Mouse (Mus musculus) kidney, postnatal 36 days (tissue): ENCODE data around the gene Nup43.
"Not testable (repeated sequence)": the region's sequence is repeated elsewhere in the genome, so short reads cannot be mapped to it uniquely, and the experiment has no call there.

Source experiments
- DNase-seq, 2 experiments: peaks; one replicate each; pipeline ENCODE4 v3.0.0; 2021 to 2022; ENCODE audit warnings: mixed read lengths in 2 of 2

The Nup43 gene

DNA sequence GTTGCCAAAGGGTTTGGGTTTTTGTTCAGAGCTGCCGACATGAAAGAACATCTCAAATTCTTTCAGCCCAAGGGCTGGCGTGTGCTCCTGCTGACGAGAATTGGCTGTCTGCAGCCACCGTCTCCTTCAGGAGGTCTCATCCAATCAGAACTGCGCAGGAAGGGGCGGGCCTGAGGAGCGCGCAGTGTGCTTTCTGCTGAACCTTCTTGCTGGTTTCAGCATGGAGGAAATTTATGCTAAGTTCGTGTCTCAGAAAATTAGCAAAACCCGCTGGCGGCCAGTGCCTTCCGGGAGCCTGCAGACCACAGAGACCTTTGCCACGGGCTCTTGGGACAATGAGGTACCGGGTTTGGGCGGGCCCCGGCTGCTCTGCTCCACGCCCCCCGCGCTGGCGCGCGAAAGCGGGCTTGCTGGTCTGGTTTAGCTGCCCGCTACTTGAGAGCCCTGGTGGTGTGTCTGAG, at the start of gene Nup43:
Gene Nup43 (plus strand): TSS at position 162 of the 461 bp plus-strand sequence.
- peak; percentile 94 to 96 for DNase-seq

- DNase-seq, result not testable (repeated sequence)
Measured at GRCm38 (mm10) chr10:7617556-7617955, 49.7 kb upstream of the Nup43 start.

- DNase-seq, result no peak
Measured at GRCm38 (mm10) chr10:7619821-7620241, 47.5 kb upstream of the Nup43 start.

DNA sequence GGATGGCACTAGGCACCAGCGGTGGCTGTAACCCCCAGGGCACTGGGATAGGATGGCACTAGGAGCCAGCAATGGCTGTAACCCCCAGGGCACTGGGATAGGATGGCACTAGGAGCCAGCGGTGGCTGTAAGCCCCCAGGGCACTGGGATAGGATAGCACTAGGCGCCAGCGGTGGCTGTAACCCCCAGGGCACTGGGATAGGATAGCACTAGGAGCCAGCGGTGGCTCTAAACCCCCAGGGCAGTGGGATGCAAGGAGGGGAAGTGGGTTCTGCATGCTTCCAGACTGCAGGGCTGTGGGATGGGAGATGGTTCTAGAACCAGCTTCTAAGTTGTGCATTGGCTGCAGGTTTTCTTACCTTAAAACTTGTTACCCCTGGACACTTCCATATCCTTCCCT, 46.6 kb upstream of the Nup43 start:
- no peak for DNase-seq

DNA sequence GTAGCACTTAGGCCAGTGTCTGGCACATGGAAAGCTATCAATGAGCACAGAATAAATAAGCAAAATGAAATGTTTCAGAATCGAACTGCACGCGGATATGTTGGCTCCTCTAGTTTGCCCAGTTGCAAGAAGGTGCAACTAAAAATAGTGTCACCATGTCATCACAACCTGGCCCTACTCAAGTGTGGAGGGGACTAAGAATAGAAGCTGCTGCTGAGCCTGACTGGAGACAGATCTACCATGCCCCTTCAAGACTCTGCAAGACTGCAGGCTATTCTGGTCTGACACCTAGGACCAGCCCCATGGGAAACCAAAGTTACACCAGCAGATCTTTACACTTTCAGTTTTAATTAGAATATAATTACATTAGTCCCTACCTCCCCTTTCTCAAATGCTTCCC, 44.9 kb upstream of the Nup43 start:
- DNase-seq, result no peak

DNA sequence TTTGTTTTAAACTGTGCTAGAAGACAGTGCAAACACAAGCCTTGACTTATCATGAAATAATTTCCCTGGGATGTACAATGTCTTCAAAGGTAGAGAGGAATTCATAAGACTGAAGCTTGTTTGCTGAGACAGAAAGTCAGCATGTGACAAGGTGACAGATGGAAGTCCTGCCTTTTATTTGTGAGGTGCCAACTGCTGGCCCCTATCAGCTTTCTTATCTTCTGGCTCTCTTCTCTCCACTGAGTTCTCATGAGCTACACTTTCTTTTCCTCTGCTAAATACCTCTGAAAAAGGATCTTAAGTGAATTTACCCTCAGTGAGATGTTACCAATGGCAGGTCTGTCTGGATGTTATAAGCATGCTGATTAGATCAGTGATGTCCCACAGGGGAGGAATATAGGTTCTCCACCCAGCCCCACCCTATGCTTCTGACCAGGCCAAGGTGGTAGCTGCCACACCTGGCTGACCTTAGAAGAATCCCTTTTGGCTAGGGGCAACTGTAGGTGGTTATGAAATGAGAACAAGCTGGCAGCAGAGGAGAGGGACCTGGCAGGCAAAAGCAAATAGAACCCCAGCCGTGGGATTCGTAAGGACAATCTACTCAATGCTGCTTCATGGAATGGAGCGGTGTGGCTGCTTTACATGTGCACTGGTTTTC, 43.3 kb upstream of the Nup43 start:
- DNase-seq, result no peak

- no peak for DNase-seq
Measured at GRCm38 (mm10) chr10:7629092-7629491, 38.2 kb upstream of the Nup43 start.

DNA sequence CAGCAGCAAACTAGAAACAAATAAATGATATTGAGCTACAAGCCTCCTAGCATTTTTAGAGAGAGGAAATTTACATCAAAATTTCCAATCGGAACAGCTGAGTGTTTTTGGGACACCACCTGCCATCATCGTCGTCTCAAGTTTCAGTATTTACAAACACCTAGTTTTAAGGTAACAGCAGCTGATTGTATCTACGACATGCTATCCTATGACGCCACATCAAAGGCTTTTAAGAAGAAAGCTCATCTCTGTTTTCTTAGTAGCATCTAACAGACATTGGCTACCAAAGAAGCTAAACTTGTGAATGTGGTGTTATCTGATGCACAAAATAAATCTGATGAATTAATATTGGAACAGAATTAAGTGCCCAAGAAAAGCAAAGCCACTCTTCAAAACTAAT, 37.0 kb upstream of the Nup43 start:
- no peak for DNase-seq

DNA sequence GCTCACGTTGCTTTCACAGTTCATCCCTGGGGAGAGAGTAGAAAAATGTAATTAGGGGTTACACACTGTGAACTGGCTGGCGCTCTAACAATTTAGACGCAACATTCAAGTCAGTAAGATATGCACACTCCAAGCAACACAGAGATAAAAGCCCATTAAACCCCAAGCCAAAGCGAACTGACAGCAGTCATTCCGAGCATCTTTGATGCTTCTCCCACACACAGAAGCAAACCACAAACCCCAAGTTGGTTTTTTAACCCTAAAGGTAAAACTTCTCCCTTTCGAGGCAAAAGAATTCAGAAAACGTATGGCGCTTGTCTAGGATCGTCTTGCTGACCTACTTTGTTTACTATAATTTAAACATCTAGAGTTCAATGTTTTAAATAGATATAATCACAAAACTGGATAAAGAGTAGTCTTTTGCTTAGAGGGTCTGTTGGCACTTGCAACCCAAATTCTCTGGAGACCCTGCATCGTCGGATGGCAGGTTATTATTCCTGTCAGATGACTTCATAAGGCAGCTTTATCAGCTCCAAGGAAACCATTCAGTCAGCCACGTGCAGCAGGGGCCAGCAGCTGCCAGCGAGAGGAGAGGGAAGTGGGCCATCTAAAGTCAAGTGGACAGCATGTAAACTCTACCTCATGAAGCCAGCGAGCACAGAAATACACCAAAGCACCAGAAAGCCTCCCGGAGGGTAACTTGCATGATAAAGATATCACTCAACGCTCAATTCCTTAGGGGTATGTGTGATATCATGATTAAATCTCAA, 36.2 kb upstream of the Nup43 start:
- no peak for DNase-seq

- no peak for DNase-seq
Measured at GRCm38 (mm10) chr10:7640366-7640765, 26.9 kb upstream of the Nup43 start.

DNA sequence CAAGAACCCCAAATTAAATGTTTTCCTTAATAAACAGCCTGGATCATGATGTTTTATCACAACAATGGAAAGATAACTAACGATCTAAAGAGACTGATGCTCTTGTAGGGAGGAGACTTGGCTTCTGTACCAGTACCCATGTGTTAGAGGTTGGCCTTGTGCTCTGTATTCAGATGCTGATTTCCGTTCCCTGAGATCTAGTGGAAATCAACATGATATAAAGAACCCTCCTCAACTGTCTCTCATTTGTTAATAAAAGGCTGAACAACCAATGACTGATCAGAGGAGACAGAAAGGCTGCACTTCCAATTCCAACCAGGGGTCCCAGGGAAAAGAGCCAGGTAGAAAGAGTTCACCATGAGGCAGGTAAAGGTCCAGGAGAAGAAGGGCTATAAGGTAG, 21.4 kb upstream of the Nup43 start:
- no peak for DNase-seq

DNA sequence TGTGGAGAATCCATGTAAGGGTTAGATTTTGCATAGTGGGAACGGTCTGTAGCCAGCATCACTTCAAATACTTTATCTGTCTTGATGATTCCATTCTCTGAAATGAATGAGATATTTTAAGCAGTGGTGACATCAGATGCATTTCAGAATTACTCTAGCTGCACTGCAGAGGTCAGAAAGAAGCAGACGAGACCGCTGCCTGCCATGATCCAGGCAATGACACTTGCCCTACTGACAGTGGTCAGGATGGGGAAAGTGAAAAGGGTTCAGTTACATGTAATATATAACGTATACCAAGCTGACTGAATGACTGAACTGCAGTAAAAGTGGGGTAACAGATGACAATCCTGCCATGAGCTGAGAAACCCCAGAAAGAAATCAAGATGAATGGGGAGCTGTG, 18.2 kb upstream of the Nup43 start:
- no peak for DNase-seq

- no peak for DNase-seq
Measured at GRCm38 (mm10) chr10:7651057-7651456, 16.2 kb upstream of the Nup43 start.

DNA sequence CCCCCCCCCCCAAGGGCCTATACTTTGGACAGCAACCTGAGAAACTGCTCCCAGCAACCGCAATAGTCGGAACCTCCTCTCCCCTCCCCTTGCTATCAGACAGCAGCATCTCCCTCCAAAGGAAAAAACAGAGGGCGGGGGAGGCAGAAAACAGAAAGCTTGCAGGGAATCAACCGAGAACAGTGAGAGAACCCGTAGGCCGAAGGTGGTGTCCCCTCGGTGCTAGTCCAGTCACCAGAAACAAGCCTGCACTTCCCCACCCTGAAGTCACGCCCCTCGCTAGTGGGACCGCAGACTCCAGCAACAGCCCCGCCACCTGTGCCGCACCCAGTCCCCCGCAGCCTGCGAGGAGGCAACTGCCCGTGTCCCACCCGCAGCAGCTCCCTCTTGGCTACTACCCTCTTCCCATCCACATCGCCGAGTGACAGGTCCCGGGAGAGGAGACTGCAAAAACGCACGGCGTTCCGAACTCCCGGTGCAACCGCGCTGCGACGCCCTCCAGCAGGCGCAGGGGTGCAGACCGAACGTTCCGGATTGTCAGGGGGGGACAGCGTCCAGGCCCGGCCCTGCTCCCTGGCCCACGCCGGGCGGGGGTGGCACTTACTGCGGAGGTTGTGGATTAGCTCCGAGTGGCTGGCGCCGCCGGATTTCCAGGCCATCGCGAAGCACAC, 4.7 kb upstream of the Nup43 start:
- DNase-seq, result peak in 1 of 2 experiments; percentile 13

GRCm38 (mm10) chr10:7663159-7664026, 3.9 kb upstream of the Nup43 start:
- DNase-seq, result peak; percentile 89 to 96

DNA sequence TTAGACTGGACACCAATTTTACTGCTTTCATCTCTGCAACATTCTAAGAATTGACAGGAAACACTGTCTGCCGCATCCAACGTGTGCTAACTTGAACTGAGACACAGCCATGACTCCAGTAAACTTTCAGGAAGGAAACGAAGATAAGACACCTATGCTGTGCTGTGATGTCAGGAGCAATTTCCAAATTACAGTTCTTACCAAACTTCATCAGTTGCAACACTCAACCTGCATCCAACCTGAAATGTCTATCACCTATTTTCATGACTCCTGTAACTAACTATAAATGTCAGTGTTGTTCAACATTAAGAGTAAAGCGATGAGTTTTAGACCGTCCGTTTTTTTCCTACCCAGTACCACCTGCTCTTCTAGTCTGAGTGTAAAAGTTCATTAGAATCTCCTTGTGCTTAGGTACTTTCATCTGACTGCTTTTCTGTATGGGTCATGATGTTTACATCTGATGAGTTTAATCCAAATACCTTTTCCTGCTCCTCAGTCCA, 3.2 kb upstream of the Nup43 start:
- peak in 1 of 2 experiments; percentile 8 for DNase-seq

- no peak for DNase-seq
Measured at GRCm38 (mm10) chr10:7664889-7665288, 2.4 kb upstream of the Nup43 start.

GRCm38 (mm10) chr10:7673673-7674072, 6.4 kb downstream of the Nup43 start:
- DNase-seq, result peak; percentile 26 to 56

- DNase-seq, result peak; percentile 79 to 94
Measured at GRCm38 (mm10) chr10:7680731-7681301, 13.5 kb downstream of the Nup43 start, which contains the start of the genes Pcmt1 and Lats1. Gene Pcmt1 (minus strand): TSS chr10:7681136. Gene Lats1 (plus strand): TSS chr10:7681214.

DNA sequence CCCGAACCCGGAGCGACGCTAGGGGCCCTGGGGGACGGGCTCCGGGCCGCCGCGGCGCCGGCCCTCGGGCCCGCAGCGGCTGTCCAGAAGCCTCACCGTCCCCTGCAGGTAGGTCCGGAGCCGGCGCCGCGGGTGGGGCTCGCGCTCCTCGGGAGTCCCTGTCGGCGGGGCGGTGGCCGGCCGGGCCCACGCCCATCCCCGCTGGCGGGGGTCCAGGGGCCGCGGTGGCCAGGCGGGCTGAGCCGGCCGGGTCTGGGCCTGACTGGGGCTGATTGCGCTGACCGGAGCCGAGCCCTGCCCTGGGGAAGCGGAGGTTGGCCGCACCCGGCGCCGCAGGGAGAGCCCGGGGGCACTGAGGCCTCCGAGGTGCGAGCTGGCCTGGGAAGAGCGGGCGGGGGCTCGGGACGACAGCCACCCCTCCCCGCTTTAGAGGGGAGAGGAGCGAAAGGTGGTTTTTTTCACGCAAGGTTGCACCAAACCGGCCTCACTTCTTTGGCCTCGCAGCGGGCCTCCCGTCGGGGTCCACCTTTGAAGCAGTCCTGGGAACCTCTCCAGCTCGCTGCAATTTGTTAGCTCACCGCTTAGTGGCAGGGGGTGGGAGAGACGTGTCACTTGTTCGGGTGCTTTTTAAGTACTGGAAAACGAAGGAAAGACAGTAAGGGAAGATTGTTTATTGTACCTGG, 14.2 kb downstream of the Nup43 start:
- DNase-seq, result peak; percentile 78 to 85

DNA sequence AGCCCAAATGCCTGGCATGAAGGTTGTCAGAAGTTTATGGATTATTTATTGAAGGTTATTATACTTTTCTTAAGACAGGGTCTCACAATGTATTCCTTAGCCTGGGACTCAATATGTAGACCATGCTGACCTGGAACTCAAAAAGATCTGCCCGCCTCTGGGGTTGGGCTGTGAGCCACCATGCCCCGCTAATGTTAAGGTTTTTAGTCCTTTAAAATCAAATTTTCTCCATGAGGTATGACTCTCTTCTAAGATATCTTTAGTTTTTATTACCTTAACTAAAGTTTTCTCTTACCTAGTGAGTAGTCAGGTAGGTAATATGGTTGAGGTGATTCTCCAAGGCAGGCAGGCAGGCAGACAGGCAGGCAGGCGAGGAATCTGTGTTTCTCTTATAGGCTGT, 14.9 kb downstream of the Nup43 start:
- DNase-seq, result no peak
